Mouse (Mus musculus) skeletal muscle tissue, postnatal 0 days (tissue): Measurements from ENCODE around the gene Allc. TPM values are rescaled to one million over a fixed set of nuclear protein-coding genes. Genes with fewer than 3 reads are reported as not detected.

ENCODE experiments used
- polyA plus RNA-seq: library from polyadenylated mRNA; unstranded; fragments of >200 nt; fragmentation: Nextera tagmentation; extraction: Ambion mirVana; gene quantifications from 2 replicates; pipeline ENCODE4 v1.2.1, GENCODE M21; 2015

Allc gene
- not detected in 2 replicates for polyA plus RNA-seq

GRCm38 (mm10) chr12:28582423-28582822 lies at the start of gene Allc:
Gene Allc (minus strand): TSS chr12:28582523.

DNA sequence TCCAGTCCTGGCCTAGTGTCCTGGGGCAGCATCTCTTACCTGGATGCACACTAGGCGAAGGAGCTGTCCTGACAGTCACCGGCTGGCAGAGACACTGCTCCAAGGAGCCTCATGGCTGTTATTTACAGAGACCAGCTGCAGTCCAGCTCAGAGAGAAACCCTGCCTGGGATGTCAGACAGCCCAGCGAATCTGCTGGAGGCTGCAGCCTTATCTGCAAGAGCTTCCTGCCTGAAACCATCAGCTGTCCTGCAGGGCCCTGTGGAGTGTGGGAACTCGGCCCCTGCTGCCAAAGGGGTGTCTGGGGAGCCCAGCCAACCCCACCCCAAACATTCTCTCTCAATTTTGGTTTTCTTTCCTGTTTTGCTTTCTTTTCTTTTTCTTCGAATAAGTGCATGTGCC lies 40.9 kb upstream of the Allc start, which contains the start of gene Colec11:
Colec11 (minus strand) TSS at position 183 of the 400 bp plus-strand sequence.

GRCm38 (mm10) chr12:28552299-28552698 lies 30.0 kb downstream of the Allc start, which contains the start of gene Dcdc2c:
Gene Dcdc2c (minus strand): TSS chr12:28552399.

Other genes with a start within 250 kb of the Allc start
- 0.36 and 0.46 TPM in 2 replicates for gene Dcdc2c, start 30.1 kb downstream of the Allc start, polyA plus RNA-seq
- 0.76 and 0.91 TPM in 2 replicates for gene Colec11, start 40.9 kb upstream of the Allc start, polyA plus RNA-seq
- gene Rps7, start 53.4 kb upstream of the Allc start, polyA plus RNA-seq = 490 and 495 TPM in 2 replicates
- gene Rnaseh1, start 67.1 kb upstream of the Allc start, polyA plus RNA-seq = 9.9 and 12.8 TPM in 2 replicates
- gene Adi1, start 92.7 kb upstream of the Allc start, polyA plus RNA-seq = 29.5 and 39.6 TPM in 2 replicates
- 15.1 and 15.7 TPM in 2 replicates for gene Trappc12, start 167.9 kb upstream of the Allc start, polyA plus RNA-seq
- gene Eipr1, start 169.3 kb upstream of the Allc start, polyA plus RNA-seq = 8.4 and 10.3 TPM in 2 replicates